Mouse (Mus musculus) Patski (cell line): ENCODE results near the gene Eif6. TPM values are rescaled to one million over a fixed set of nuclear protein-coding genes. Genes with fewer than 3 reads are reported as not detected.

ENCODE experiments used
- ATAC-seq: fragments of 100-300 bp; one replicate; pipeline ENCODE4 v1.8.0; 2021
- CTCF ChIA-PET: fragments of 350-600 bp; sonication (Branson Sonifier 250); formaldehyde crosslinking; loops from one replicate; lab custom pipeline; 2022; ENCODE audit warnings: inconsistent platforms; lab: Charles Lee
- POLR2A ChIA-PET: fragments of 350-600 bp; sonication (Branson Sonifier 250); formaldehyde crosslinking; loops from one replicate; lab custom pipeline; 2022; ENCODE audit warnings: antibody characterized with exemption, inconsistent platforms; lab: Charles Lee
- DNase-seq: peaks from one replicate; pipeline ENCODE4 v3.0.0-alpha.2; 2011; ENCODE audit warnings: low read depth, low spot score
- H3K27me3 ChIP-seq: fragments of 371-371 bp; one replicate; pipeline ENCODE4 v1.5.1; 2021
- CTCF ChIP-seq: fragments of 100-300 bp; IDR thresholded peaks from one replicate; pipeline ENCODE4 v1.5.1; 2021
- in situ Hi-C: fragments of 300-500 bp; cut with MboI; formaldehyde crosslinking; loops from 3 replicates; pipeline ENCODE4 v1.11.1; 2018; ENCODE audit warnings: low pct_unique_long_range_greater_than_20kb, mixed read lengths
- polyA plus RNA-seq: library from polyadenylated mRNA; unstranded; gene quantifications from one replicate; pipeline ENCODE4 v1.2.3, GENCODE M21; 2021

Eif6 gene
- polyA plus RNA-seq, 1 experiment from 2014 or later: 170 TPM

DNA sequence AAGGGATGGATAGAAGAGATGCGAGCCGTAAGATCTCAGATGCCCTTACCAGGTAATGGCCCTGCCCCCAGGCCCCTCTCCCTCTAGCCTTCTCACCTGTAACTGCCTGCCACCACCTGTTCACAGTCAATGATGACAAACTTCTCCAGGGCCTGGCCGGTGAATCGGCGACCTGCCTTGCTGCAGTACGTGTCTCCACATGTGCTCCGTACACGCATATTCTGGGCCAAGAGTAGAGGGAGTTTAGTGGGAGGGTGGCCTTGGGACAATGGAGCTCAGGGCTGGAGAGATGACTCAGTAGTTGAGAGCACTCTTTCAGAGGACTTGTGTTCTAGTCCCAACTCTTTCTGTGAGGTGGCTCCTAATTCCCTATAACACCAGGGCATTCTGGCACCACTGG, 4.1 kb upstream of the Eif6 start:
- DNase-seq (no peak), ATAC-seq (no peak)
- ChIA-PET CTCF (interaction anchor here (1.4 to 2.4 kb wide), 3 partner anchors 16 to 118 kb away, joined by 3 to 9 read pairs (median 9); no protein-coding TSS in a partner anchor), POLR2A (no interaction called here)
- H3K27me3 ChIP-seq: no peaks in the 10 kb centered on the region
- no peak for TF ChIP-seq CTCF
- in situ Hi-C loops: loop anchor here (25.0 kb wide), 1 partner anchor 306 kb away; the partner anchor contains the start of genes Gm28036, Nfs1 and Romo1

DNA sequence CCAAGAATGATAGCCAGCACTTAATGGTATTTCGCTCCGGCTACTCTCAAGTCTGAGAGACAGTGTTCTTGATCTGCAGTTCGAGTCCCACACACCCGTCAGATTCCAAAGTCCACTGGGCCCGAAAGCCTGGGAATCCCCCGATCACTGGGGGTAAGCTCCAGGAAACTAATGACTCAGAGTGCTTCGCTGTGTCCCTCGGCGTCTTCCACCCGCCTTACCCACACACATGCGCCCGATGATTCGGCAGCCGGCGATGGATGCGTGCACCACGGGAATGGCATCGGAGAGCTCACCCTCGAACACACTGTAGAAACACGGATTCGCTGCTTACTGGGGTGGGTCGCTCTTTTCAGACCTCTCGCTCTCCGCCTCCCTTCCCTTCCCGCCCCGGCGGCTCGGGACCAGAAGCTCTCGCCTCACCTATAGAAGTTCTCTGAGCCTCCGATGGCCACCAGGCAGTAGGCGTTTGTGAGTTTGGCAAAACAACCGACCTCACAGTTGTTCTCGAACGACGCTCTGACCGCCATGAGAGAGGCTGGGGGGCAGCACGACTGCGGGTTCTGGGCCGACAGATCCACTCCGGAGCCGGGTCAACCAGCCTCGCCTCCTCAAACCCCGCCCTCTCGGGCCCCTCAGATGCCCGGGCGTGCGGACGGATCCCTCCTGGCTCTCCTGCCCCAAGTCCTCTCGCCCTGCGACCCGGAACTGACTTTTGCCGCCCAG, 658 bp downstream of the Eif6 start:
- TF ChIP-seq CTCF: no peak
- no peaks in the 10 kb centered on the region for H3K27me3 ChIP-seq
- in situ Hi-C loops: loop anchor here (25.0 kb wide), 1 partner anchor 311 kb away; the partner anchor contains the start of genes Gm28036, Nfs1 and Romo1
- ChIA-PET CTCF (no interaction called here), POLR2A (no interaction called here)
- ATAC-seq (peak; percentile 33), DNase-seq (no peak)

DNA sequence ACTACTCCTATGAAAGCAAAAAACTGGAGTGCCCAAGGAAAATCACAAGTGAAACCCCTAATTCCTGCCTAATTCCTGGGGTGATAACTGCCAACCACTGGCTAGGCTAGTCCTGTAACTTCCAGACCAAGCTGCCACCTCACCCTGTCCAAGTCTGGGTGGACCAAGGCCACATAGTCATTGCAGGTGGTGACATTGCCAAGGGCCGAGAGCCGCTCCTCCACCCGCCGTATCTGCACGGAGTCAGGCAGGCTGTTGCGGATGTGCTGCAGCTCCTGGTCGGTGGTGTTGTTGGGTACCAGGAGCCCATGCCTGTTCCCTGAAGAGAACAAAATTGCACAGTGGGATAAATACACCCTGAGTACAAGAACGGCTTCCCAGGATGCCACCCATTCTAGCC, 3.0 kb downstream of the Eif6 start:
- no peak for ATAC-seq

DNA sequence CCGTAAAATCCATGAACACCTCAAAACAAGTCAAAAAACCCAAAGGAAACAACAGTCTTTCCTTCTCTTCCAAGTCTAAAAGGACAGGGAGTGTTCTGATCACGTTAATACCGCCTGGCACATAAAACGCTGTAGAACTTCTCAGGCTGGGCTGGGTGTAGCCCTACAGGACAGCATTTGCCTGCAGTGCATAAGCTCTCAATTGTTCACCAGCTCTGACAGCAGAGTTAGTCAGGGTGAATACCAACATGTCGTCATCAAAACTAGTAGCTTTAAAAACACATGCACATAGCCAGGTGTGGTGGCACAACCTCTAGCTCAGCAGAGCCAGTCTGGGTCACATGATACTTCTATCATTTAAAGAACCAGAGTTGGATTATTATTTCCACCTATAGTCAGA, 5.9 kb downstream of the Eif6 start:
- no peak for ATAC-seq
- ChIA-PET CTCF (no interaction called here), POLR2A (no interaction called here)
- H3K27me3 ChIP-seq: no peaks in the 10 kb centered on the region
- TF ChIP-seq CTCF: no peak
- in situ Hi-C loops: no loop called here
- DNase-seq: no peak

More for the DNA sequence above, 3.0 kb downstream of the Eif6 start:
- ChIA-PET POLR2A (no interaction called here), CTCF (no interaction called here)
- TF ChIP-seq CTCF: no peak
- no peaks in the 10 kb centered on the region for H3K27me3 ChIP-seq
- in situ Hi-C loops: no loop called here
- no peak for DNase-seq

DNA sequence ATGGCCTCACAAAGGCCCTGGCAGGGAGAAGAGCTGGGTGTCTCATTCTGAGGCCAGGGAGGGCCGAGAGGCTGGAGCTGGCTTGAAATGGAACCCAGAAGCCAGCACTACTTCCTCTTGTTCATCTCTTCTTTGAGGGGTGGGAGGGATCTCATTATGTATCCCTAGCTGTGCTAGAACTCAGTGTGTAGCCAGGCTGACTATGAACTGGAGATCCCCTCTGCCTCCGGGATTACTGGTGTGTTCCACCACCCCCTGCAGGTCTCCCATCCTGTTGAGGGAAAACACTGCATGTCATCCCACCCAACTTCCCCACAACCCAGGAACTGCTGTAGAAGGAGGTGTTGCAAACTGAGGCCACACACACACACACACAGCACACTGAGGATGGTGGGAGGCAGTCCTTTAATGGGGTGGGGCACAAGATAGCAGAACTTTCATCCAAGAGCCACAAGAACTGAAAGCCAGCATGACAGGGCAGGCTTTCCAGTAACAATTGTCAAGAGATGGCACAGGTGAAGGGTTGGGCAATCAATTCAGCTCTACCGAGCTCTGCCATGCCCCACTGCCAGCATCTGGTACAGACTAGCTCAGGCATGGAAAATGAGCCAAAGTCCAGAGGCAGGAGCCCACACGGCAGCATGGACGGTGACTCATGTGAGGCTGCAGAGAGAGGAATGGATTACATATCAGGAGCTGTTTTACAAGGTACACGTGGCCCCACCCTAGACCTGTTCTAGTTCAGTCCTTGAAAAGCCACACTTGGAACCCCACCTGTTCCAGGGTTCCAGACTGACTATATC, 7.1 kb downstream of the Eif6 start:
- in situ Hi-C loops: no loop called here
- DNase-seq (peak; percentile 75), ATAC-seq (peak; percentile 69)
- TF ChIP-seq CTCF: no peak
- H3K27me3 ChIP-seq: no peaks in the 10 kb centered on the region
- ChIA-PET POLR2A (no interaction called here), CTCF (no interaction called here)

DNA sequence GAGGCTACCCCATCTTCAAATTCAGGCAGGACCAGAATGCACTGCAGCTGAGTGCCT, 7.5 kb downstream of the Eif6 start, which contains the start of gene BC029722:
TSS of gene BC029722 (minus strand) at position 35 of the 57 bp plus-strand sequence.
- DNase-seq: no peak
- TF ChIP-seq CTCF: no peak
- ChIA-PET POLR2A (interaction anchor here (0.5 kb wide), 1 partner anchor 54 kb away, joined by 3 read pairs; no protein-coding TSS in a partner anchor), CTCF (no interaction called here)
- ATAC-seq: no peak
- in situ Hi-C loops: no loop called here
- H3K27me3 ChIP-seq: no peaks in the 10 kb centered on the region

DNA sequence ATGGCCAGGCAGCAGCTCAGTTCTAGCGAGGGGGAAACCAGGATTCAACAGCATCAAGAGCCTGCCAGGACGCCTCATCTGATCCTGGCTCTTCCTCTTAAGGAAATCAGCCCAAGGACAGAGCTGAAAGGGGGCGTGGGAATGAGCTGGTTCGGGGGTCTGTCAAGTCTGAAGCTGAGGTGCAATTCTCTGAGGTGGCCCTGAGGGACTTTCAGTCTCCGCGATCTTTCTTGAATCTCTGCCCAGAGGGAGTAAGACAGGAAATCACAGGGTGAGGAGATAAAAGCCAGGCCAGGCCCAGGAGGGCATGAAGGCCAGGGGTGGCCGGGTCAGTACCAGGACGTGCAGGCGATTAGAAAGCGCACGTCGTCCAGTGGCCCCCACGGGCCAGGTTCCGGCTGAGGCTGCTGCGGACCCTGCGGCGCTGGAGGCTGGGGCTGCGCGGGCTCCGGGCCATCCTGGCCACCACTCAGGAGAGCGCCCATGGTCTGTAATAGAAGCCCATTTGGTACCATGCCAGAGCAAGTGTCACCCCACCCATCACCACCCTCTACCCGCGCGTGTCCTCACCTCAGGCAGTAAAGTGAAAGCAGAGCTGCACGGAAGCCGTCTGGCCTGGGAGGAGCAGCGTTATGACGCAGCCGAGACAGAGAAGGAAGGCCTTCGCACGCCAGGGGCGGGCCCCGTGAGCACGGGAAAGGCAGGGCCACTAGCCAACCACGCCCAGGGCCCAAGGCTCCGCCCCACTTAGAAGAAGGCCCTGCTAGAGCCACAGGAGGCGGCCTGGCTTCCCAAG, 7.9 kb downstream of the Eif6 start:
- DNase-seq (no peak), ATAC-seq (peak; percentile 75)
- CTCF ChIA-PET: no interaction called here
- in situ Hi-C loops: no loop called here
- POLR2A ChIA-PET: interaction anchor here (0.5 to 1.0 kb wide), 3 partner anchors 12 to 53 kb away, joined by 3 read pairs; no protein-coding TSS in a partner anchor
- TF ChIP-seq CTCF: no peak
- no peaks in the 10 kb centered on the region for H3K27me3 ChIP-seq

DNA sequence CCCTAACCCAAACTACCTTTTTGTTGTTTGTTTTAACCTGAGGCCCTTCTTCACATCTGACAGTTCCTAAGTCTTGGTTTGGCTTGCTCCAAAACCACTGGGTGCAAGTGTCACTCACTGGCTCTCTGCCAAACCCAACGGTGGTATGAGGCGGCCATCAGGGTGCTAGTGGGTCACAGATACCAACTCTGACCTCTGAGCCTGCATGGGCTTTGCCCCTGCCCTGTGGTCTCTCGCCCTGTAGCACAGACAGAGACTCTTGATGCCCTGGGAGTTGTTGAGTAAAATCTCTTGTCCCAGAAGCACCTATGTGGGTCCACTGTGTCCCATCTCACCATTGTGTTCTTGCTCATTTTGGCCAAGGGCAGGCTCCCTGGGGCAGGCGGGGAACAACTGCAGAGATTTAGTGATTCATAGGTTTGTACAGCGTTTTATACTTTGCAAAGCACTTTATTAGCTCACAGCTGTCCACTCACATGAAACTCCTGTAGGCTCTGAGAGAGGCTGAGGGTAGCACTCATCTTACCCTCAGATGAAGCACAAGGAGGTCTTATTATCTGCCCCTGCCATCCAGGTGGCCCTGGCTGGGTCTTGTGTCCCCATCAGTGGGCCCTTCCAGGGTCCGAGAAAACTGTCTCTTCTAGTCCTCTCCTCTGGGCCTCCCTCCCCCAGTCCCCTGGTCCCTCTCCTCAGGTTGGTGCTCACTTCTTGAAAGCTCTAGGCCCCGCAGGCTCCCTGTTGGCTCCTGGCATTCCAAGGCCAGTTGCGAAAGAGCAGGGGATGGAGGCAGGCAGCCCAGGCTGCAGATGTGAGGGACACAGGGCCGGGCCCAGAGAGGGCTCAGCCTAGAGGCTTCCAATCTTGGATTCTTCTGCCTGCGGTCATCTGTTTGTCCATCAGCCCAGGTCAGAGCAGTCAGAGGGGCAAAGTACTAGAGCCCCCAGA, 9.2 kb downstream of the Eif6 start:
- ATAC-seq (peak; percentile 29), DNase-seq (no peak)
- H3K27me3 ChIP-seq: no peaks in the 10 kb centered on the region
- ChIA-PET POLR2A (interaction anchor here (0.5 to 1.0 kb wide), 3 partner anchors 11 to 436 kb away, joined by 3 read pairs; no protein-coding TSS in a partner anchor), CTCF (no interaction called here)
- no peak for TF ChIP-seq CTCF
- in situ Hi-C loops: no loop called here

DNA sequence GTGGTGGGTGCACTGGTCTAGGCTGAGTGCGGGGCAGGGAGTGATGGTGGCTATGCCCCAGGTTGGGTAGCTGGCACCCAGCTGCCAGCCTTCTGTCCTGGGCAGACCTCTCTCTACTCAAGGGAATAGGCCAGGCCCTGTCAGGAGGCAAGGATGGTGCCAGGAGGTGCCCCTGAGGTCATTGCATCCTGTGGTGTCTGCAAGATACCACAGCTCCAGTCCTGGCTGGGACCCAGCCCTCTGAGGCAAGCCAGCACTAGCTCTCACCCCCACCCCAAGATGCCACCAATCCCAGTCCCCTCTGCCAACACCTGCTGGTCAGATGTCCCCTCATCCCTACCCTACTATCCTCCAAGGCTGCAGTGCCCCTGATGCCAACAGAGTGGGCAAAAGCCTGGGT, 10.5 kb downstream of the Eif6 start:
- DNase-seq: no peak
- TF ChIP-seq CTCF: no peak
- no peaks in the 10 kb centered on the region for H3K27me3 ChIP-seq
- in situ Hi-C loops: no loop called here
- no peak for ATAC-seq
- POLR2A ChIA-PET: no interaction called here
- CTCF ChIA-PET: no interaction called here
